Mouse (Mus musculus) urinary bladder, postnatal 10 days (tissue): ENCODE results near the gene Syap1.
A peak's percentile ranks its signal among the peaks of the same experiment; 100 is the strongest.
"Not testable (repeated sequence)": the region's sequence is repeated elsewhere in the genome, so short reads cannot be mapped to it uniquely, and the experiment has no call there.

ENCODE experiments used
- DNase-seq: peaks from one replicate; pipeline ENCODE4 v3.0.0; 2022; ENCODE audit warnings: low spot score

The Syap1 gene

DNA sequence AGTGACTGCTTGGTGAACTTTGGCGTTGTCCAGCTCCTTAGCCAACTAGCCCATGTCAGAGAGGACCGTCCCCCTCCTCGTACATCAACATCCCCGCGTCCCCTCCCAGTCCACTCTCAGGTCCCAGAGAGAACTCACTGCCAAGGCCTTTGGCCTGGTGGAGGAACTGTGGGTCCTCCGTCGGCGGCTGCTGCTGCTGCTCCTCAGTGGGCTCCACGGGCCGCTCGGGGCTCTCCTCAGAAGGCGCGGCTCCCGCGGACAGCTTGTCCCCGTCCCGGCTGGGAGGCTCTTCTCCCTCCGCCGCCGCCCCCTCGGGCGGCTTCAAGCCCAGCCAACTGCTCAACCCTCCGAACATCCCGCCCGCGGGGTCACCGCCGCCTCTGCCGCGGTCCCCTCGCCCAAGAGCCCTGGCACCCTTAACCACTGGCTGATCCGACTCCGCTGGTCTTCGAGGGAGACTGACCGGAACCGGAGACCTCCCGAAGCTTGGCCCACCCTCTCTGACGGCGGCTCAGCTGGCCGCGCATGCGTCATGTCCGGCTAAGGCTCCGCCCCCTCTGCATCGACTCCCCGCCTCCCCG, at the start of gene Syap1:
Gene Syap1 (minus strand): TSS at position 517 of the 581 bp plus-strand sequence.
- DNase-seq = peak; percentile 59

DNA sequence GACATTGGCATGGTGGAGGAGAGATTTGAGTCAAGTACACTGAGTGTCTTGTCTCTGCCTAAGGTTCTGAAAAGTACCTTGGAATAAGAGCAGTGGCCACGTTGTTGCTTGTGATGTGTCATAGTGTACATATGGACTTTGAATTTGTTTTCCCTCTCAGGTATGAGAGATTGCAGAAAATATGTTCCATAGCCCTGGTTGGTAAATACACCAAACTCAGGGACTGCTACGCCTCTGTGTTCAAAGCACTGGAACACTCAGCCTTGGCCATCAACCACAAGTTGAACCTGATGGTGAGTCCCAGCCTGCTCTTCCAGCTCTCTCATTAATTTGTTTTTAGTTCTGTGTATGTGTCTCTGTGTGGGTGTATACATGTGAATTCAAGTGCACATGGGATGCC, 43.2 kb upstream of the Syap1 start:
- no peak for DNase-seq

DNA sequence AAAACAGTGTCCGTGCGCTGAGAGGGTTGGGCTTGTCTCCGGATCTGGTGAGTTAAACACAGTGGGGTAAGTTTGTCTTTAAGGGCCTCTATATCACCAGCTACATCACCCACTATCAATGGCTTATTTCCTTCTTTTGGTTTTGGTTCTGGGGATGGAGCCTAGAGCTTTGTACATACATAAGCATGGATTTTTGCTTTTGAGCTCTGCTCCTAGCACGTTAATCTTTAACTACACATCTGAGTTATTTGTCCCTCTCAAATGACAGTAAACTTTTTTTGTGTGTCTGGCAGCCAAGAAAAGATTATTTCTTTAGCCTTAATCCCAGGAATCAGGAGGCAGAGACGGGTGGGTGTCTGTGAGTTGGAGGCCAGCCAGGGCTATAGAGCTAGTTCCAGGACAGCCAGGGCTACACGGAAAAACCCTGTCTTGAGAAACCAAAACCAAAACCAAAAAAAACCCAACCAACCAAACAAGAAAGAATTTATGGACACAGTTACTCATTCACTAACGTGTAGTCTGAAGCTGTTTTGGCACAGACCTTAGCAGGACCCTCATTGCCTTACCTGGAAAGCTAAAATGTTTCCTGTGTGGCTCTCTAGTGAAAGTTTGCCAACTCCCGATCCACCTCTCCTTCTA, 33.4 kb upstream of the Syap1 start:
- DNase-seq = no peak

DNA sequence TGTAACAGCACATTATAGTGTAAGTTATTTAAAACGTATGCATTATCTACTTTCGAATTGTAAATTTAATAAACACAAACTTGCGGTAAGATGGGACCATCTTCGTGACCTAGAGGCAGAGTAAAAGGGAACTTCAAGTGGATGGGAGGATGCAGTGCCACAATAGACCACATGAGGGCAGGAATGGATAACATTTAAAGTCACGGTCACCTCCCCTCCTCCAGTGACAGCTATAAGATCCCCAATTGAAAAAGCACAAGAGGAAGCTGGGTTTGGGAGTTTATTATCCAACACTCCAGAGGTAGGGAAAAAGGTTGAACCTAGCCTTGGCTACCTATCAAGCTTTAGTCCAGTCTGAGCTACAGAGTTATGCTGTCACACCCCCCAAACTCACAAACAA, 27.4 kb upstream of the Syap1 start:
- no peak for DNase-seq

DNA sequence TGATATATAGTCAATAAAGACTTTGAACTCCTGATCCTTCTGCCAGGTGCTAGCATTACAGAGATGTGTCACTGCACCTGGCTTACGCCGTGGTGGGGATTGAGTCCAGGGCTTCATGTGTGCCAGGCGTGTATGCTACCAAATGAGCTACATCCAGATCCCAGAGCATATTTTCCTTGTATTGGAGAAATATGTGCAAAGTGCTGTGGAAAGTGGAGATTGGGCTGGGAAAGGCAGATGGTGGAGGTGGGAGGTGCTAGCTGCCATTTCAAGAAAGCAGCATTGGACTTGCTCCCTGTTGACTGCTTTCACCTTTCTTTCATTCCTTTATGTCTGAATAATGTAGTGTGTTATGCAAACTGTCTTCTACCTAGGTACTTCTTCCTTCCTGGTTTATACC, 25.4 kb upstream of the Syap1 start:
- DNase-seq = no peak

DNA sequence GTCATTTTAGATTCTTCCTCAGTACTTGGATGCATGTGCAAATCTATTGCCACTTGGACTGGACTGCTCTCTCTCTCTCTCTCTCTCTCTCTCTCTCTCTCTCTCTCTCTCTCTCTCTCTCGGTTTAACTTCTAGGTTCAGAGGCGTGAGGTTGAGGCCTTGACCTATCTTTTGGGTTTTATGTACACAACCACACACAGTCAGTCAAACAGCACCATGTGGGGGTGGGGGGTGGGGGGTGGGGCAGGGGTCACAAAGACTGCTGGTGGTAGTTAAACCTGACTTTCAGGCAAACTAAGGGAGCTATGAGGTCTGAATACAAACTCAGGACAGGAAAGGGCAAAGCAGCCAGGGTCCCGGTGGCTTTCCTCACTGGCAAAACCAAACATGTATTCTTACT, 19.3 kb upstream of the Syap1 start:
- no peak for DNase-seq

DNA sequence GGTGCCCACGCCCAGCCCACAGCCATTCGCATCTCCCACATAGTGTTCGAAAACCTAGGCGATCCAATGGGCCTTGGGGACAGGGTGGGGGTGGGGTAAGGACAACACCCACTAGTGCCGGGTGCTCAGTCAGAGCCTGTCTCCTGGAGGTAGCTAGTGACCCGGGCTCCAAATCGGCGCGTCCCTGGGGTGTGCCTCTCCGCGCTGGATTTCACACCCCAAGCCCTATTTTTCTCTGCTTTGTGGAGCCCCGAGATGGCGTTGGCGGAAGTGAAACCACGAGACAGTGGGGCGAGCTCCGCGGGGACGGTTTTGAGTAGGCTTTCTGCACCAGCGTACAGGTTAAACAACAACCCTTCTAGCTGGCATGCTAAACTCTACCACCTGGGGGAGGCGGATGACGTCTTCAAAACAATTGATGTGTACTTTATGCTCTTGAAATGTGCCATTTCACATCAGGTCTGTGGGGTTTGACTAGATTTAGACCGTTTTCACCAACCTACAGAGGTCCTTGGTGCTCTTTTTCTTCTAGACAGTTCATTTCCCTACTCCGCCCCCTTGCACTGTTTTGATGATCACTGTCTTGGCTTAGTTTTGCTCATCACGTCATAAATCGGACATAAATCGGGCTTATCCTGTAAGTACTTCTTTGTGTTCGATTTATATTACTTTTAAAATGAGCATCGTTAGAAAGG, 13.9 kb upstream of the Syap1 start:
- no peak for DNase-seq

DNA sequence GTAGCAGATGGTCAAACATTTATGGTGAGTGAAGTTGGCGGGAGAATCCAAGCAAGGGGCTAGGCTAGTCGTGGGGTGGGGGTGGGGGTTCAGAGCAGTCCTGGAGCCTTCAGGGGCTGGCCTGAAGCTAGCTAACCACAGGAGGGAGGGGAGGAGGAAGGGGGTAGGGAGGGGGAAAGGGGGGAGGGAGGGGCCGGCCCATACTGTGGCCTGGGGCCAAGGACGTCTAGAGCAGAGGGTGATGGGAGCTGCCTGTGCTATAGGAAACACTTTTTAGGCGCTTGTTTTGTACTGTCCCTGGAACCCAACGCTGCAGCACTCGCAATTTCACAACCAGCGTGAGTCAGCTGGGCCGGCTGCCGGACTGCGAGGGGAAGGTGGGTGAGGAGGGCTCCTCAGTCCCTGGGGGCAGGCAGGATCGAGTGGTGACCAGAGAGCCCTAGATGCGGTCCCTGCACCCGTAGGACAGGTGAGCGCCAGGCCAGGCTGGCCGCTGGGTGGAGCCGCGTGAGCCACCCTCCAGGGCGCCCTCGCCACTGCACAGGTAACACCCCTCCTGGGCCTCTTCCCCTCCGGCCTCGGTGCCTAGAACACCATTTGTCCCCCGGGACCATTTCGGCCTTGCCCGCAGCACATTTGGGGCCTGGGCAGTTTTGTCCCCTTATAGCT, 13.3 kb upstream of the Syap1 start:
- no peak for DNase-seq

DNA sequence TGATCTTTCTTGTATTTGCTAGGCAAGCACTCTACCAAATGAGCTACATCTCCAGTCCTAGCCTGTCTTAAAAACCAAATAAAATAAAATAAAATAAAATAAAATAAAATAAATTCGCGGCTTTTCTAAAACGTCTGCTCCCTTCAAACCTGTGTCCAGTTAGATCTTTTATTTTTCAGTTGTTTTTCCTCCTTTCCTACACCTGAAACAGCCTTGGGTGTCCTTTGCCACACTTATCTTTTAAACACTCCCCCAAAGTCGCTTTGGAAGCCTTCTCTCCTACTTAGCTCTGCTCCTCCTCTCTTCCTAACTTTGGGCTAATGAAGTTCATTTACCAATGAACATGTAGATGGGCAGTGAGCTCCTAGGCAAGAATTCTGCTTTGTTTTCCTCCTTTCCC, 12.7 kb upstream of the Syap1 start, which contains the start of gene Ctps2:
Gene Ctps2 (plus strand): TSS at position 301 of the 400 bp plus-strand sequence.
- no peak for DNase-seq

DNA sequence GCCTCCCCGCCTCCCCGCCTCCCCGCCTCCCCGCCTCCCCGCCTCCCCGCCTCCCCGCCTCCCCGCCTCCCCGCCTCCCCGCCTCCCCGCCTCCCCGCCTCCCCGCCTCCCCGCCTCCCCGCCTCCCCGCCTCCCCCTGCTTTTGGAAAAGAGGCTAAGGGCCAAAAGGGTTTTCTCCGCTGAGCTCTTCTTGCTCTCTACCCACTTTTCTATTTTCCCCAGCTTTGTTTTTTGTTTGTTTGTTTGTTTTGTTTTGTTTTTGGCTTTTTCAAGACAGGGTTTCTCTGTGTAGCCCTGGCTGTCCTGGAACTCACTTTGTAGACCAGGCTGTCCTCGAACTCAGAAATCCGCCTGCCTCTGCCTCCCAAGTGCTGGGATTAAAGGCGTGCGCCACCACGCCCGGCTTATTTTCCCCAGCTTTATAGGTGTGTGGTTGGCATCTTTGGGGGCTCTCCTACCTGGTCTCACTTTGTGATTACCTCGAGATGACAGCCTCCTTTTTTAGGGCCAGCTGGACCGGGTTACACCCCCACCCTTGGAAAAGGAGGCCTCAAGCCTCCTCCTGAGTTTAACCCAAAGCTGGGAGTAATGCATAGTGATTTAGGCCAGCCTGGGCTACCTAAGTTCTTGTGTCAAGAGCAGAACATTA, 452 bp upstream of the Syap1 start:
- not testable (repeated sequence) for DNase-seq

DNA sequence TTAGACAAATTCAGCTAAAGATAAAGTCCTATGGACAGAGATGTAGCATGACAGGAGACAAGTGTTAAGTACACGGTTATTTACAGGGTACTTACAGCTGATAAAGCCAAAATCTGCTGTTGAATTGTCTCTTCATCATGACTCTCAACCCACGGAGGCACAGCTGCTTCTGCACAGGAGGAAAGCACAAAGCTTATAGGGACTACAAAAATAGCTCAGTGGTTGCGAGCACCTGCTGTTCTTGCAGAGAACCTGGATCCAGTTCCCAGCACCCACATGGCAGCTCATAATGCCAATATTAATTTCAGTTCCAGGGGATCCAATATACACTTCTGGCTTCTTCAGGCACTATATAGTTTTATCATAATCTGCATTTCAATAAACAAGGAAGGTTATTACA, 10.0 kb downstream of the Syap1 start:
- no peak for DNase-seq

DNA sequence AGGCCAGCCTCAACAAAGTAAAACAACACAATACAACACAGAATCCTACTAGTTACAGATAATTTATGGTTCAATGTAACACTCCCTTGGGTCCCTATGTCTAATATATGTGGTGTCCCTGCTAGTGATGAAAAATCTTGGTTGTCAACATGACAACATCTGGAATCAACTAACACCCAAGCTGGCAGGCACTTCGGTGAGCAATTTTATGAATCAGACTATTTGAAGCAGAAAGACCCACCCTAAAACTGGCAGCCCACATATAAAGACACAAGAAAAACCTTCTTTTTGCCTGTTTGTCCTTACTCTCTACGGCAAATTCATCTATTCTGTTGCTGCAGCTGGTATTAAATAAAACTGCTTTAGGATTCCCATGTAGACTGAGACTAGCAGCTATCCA, 14.5 kb downstream of the Syap1 start:
- DNase-seq = no peak

DNA sequence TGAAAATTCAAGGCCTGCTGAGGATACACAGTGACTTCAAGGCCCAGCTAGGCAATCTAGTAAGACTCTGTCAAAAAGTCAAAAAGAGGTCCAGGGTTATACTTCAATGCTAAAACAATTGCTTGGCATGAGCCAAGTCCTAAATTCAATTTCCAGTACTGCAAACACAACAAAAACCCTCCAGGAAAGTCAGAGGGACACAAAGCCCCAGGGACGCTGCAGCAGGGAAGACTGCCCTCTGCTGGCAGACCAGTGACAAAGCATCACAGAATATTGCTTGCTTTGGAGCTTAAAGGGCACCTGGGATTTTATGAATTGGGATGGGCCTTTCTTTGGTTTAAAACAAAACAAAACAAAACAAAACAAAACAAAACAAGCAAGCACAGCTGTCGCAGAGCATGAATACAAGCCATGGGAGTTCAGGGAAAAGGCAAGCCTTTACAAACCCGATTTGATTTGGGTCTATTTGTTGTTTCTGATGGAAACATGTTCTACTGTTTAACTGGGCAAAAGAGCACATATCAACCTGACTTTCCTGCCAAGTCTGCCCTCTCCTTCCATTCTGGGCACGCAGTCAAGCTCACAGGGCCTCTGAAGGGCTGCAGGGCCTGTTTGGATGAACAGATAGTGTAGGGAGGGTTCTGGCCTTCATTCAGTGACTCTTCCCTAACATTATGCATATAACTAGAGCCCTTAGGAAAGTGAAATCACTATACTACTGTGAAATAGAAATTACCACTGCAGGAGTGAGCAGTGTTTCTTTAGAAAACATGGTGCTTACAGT, 16.3 kb downstream of the Syap1 start:
- no peak for DNase-seq

DNA sequence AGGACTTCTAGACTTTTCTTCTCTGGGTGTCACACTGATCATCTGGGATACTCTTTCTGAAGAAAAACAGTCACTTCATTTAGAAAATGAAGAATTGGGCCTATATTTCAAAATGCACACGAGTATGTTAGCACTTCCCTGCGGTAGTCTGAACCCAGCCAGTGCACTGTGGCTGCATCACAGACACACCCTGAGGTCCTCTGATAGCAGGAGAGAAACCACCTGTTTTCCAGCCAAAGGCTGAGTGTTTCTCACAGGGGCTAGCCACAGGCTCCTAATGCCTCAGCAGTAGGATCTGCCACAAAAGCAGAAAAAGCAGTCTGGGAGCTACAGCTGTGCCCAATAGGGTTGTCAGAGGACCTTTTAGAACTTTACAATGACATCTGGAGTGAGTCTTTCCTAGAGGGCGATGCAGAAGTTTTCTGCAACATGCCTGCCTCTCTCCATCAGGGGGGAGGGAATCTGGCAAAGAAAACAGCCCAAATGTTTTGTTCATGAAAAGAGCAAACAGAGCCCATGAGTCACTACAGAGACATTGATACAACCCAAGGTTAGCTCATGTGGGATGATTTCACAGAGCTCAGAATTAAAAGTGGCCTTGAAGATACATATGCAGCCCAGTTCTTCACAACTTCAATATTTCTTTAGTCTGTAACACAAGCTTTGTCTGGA, 19.8 kb downstream of the Syap1 start:
- no peak for DNase-seq

DNA sequence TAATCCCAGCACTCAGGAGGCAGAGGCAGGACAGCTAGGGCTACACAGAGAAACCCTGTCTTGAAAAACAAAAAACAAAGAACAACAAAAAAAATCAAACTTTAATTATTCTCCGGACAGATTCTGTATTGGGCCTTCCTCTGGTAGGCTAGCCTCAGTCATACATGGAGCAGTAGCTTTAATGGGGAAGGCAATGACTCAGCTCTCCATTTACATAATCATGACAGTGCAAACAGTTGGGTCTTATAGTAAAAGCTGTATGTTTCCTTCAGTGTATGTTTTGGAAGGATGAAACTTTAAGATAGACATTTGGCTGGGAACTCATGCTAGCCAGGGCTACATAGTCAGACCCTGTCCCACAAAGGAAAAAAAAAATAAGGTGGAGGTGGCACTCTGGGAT, 39.6 kb downstream of the Syap1 start:
- no peak for DNase-seq

DNA sequence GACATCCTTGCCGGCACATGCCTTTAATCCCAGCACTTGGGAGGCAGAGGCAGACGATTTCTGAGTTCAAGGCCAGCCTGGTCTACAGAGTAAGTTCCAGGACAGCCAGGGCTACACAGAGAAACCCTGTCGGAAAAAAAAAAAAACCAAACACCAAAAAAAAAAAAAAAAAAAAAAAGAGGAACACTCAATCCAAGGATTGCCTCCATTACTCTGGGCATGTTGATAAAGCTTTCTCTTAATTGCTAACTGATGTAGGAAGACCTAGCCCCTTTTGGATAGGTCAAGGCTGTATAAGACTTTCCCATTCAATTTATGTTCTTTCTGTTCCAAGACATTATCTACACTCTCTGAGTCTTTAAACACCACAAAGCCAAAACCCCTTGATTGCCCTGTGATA, 42.7 kb downstream of the Syap1 start:
- no peak for DNase-seq

DNA sequence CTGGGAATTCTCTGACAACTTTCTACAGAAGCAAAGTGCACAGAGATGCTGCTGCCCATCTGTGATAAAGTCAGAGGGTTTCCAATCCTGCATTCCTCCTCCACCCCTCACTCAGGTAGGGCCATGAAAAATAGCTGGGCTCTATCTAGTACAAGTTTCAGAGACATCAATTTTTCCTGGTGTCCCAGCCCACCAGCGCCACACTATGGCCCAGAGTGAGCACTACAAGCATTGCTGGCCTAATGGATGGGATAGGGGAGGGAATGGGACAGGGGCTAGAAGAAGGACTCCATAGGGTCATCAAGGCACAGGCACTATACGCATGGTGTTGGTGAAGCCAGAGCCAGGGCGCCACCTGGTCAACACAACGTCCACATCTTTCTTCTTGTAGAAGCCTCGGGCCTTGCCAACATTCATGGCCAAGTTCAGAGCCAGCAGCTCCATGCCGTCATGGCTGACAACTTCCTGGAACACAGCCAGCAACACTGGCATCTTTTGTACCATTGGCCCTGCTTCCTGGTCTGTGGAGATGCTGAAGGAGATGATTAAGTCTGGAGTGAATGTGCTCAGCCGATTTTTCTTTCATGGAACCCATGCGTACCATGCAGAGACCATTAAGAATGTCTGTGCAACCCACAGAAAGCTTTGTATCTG, 43.7 kb downstream of the Syap1 start:
- DNase-seq = no peak

DNA sequence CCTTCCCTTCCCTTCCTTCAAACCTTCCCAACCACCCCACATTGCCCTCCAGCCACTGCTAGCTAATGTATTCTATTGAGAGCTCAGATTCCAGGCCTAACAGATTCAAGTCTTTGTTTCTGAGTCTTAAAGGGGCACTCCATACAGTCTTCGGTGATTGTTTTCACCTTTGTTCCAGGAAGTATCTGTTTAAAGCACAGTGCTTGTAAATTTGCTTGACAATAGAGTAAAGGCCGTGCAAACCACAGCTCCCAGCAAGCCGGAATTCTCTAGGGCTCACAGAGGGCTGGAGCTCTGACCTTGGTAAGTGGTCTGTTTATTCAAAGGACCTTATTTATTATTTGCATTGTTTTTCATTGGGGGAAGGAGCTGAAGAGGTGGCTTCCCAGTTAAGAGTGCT, 56.1 kb downstream of the Syap1 start:
- no peak for DNase-seq

DNA sequence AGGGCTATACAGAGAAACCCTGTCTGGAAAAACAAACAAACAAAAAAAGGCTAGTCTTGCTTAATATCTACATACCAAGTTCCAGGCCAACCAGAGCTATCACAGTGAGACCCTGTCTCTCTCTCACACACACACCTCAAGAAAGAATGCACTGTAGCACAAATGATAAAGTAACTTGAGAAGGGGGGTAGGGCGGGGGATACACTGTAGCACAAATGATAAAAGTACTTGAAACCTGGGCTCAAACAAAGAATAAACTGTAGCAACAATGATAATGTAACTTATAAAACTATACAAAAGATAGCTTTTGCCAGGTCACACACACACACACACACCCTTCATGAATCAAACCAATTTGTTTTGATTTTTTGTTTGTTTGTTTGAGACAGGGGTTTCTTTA, 56.7 kb downstream of the Syap1 start:
- DNase-seq = no peak

DNA sequence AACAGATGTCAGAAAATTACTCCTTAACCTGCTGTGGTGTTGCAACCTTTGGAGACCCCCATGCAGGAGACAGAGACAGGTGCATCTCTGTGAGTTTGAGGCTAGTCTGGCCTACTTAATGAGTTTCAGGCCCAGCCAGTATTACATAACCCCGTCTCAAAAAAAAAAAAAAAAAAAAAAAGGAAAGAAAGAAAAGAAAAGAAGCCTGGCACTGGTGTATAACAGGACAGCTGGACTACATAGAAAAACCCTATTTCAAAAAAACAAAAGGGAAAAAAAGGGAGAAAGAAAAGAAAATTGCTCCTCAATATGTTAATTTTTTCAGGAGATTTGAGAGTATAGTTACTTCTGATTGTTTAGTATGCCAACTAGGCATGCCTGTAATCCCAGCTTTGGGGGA, 57.2 kb downstream of the Syap1 start:
- no peak for DNase-seq

DNA sequence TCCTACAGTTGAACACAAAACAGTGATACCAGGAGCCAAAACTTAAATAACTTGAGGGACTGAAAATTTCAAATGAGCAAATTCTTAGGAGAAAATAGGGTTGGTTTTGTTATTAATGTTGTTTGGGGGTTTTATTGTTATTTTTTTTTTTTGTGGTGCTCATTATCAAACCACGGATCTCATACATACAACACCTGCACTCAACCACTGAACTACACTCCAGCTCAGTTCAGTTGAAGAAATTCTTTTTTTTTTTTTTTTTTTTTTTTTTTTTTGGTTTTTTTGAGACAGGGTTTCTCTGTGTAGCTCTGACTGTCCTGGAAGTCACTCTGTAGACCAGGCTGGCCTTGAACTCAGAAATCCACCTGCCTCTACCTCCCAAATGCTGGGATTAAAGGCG, 57.9 kb downstream of the Syap1 start:
- not testable (repeated sequence) for DNase-seq
